Mouse (Mus musculus) neural tube, embryonic 12.5 days (tissue): ENCODE measurements at regions not wholly inside any gene's neighbourhood (a gene's known extent, or its start where the extent isn't known, plus 50 kb on each side); places are given as distances from the start of the nearest gene placed in this dataset.

Source experiments
- ATAC-seq: fragments of 200-750 bp; cut with Nextera tagmentation; 2 replicates; pipeline ENCODE4 v1.8.0; 2017; ENCODE audit warnings: low read depth, mild to moderate bottlenecking, moderate TSS enrichment, moderate library complexity; ENCODE audit not compliant: low FRiP score
- H3K27ac ChIP-seq: fragments of 300-500 bp; sonication (generic); 2 replicates; pipeline ENCODE4 v1.5.1; 2016
- H3K27me3 ChIP-seq: fragments of 300-500 bp; sonication (generic); replicated peaks from 2 replicates; pipeline ENCODE4 v1.6.1; 2016; ENCODE audit warnings: mild to moderate bottlenecking
- H3K36me3 ChIP-seq: fragments of 300-500 bp; sonication (generic); 2 replicates; pipeline ENCODE4 v1.6.1; 2016; ENCODE audit warnings: mild to moderate bottlenecking
- H3K4me1 ChIP-seq: fragments of 300-500 bp; sonication (generic); 2 replicates; pipeline ENCODE4 v1.6.1; 2016
- H3K4me2 ChIP-seq: fragments of 300-500 bp; sonication (generic); replicated peaks from 2 replicates; pipeline ENCODE4 v1.6.1; 2016; ENCODE audit warnings: mild to moderate bottlenecking
- H3K4me3 ChIP-seq: fragments of 300-500 bp; sonication (generic); 2 replicates; pipeline ENCODE4 v1.5.1; 2016
- H3K9ac ChIP-seq: fragments of 300-500 bp; sonication (generic); 2 replicates; pipeline ENCODE4 v1.6.1; 2016; ENCODE audit warnings: mild to moderate bottlenecking
- H3K9me3 ChIP-seq: fragments of 300-500 bp; sonication (generic); 2 replicates; pipeline ENCODE4 v1.6.1; 2016; ENCODE audit warnings: mild to moderate bottlenecking
- WGBS: fragments of 180-500 bp; shearing (Covaris S2); methylation state at CpG from one replicate; pipeline ENCODE4 v1.1.7; 2016; 5-methylcytosine and 5-hydroxymethylcytosine counted together

GRCm38 (mm10) chr12:107600576-107600975 is 112.1 kb downstream of the 3110018I06Rik start:
- no peak overlapping the region for H3K9ac ChIP-seq
- no peak overlapping the region for H3K4me3 ChIP-seq
- WGBS = 92% methylated on average over 5 of the region's 5 CpGs

GRCm38 (mm10) chr12:107608966-107609365 is 120.5 kb downstream of the 3110018I06Rik start:
- 83% methylated on average over 6 of the region's 6 CpGs for WGBS
- no peak overlapping the region for H3K4me2 ChIP-seq
- H3K9me3 ChIP-seq = no peaks in the 10 kb centered on the region; the same call in 1 of the 2 replicates
- no peak overlapping the region for H3K27ac ChIP-seq
- H3K36me3 ChIP-seq = no peaks in the 10 kb centered on the region
- no peak for ATAC-seq
- no peaks in the 10 kb centered on the region for H3K27me3 ChIP-seq
- H3K4me3 ChIP-seq = no peak overlapping the region
- H3K9ac ChIP-seq = no peak overlapping the region
- H3K4me1 ChIP-seq = no peaks in the 10 kb centered on the region

More at GRCm38 (mm10) chr12:107600576-107600975, 112.1 kb downstream of the 3110018I06Rik start:
- no peaks in the 10 kb centered on the region for H3K36me3 ChIP-seq
- no peaks in the 10 kb centered on the region for H3K9me3 ChIP-seq
- no peak for ATAC-seq
- H3K4me2 ChIP-seq = no peak overlapping the region
- H3K4me1 ChIP-seq = no peaks in the 10 kb centered on the region
- H3K27ac ChIP-seq = no peak overlapping the region
- H3K27me3 ChIP-seq = no peaks in the 10 kb centered on the region

GRCm38 (mm10) chr12:107609986-107610385 is 121.6 kb downstream of the 3110018I06Rik start:
- Histone ChIP-seq H3K9me3 (no peaks in the 10 kb centered on the region; the same call in 1 of the 2 replicates), H3K36me3 (no peaks in the 10 kb centered on the region), H3K27ac (no peak overlapping the region), H3K27me3 (no peaks in the 10 kb centered on the region), H3K4me3 (no peak overlapping the region), H3K4me2 (no peak overlapping the region), H3K4me1 (no peaks in the 10 kb centered on the region), H3K9ac (no peak overlapping the region)
- 82% methylated on average over 4 of the region's 4 CpGs for whole genome bisulfite sequencing
- ATAC-seq = no peak

- no peak overlapping the region for H3K27ac ChIP-seq
- H3K4me2 ChIP-seq = no peak overlapping the region
- H3K9me3 ChIP-seq = no peaks in the 10 kb centered on the region
- no peak overlapping the region for H3K4me3 ChIP-seq
- no peak for ATAC-seq
- H3K9ac ChIP-seq = no peak overlapping the region
- 76% methylated on average over 16 of the region's 16 CpGs for WGBS
- no peaks in the 10 kb centered on the region for H3K27me3 ChIP-seq
- H3K4me1 ChIP-seq = 0 out of 2 replicates have a peak, but pooled peaks cover 4% of the 10 kb centered on the region
- no peaks in the 10 kb centered on the region for H3K36me3 ChIP-seq
Observed at GRCm38 (mm10) chr12:107617212-107617994, 129.0 kb downstream of the 3110018I06Rik start.

- 84% methylated on average over 3 of the region's 3 CpGs for WGBS
Observed at GRCm38 (mm10) chr12:107624446-107624845, 136.0 kb downstream of the 3110018I06Rik start.

DNA sequence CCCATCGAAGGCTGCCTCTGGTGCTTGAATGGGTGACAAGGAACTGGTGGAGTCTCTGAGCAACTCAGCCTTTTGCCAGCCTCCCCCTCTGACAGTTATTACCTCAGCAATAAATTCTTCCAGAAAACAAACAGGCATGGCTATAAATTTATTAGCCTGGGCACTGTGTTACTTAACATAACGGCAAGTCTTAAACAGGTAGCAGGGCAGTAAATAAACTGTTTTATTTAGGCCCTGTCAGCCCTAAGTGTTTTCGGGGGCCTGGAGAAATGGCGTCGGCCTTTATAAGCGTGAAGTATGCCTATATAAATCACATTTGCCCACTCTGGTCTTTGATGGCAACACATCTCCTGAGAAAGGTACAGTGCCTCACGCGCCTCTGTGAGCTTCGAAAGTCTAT is 159.6 kb downstream of the 3110018I06Rik start:
- H3K27me3 ChIP-seq = no peaks in the 10 kb centered on the region
- H3K27ac ChIP-seq = no peak overlapping the region
- ATAC-seq = no peak
- no peak overlapping the region for H3K4me2 ChIP-seq
- H3K4me1 ChIP-seq = peaks cover 8% of the 10 kb centered on the region; the same call in 1 of the 2 replicates
- H3K9ac ChIP-seq = no peak overlapping the region
- no peaks in the 10 kb centered on the region for H3K9me3 ChIP-seq
- WGBS = 43% methylated on average over 9 of the region's 9 CpGs
- no peaks in the 10 kb centered on the region for H3K36me3 ChIP-seq
- H3K4me3 ChIP-seq = no peak overlapping the region

More at GRCm38 (mm10) chr12:107624446-107624845, 136.0 kb downstream of the 3110018I06Rik start:
- no peaks in the 10 kb centered on the region for H3K27me3 ChIP-seq
- H3K4me2 ChIP-seq = no peak overlapping the region
- no peaks in the 10 kb centered on the region for H3K4me1 ChIP-seq
- H3K9me3 ChIP-seq = no peaks in the 10 kb centered on the region
- H3K9ac ChIP-seq = no peak overlapping the region
- H3K4me3 ChIP-seq = no peak overlapping the region
- H3K27ac ChIP-seq = no peak overlapping the region
- no peak for ATAC-seq
- no peaks in the 10 kb centered on the region for H3K36me3 ChIP-seq

GRCm38 (mm10) chr12:107652126-107652728 is 163.8 kb downstream of the 3110018I06Rik start:
- no peak for ATAC-seq
- H3K4me2 ChIP-seq = no peak overlapping the region
- H3K27me3 ChIP-seq = no peaks in the 10 kb centered on the region
- 41% methylated on average over 3 of the region's 3 CpGs for WGBS
- no peaks in the 10 kb centered on the region for H3K9me3 ChIP-seq
- H3K4me3 ChIP-seq = no peak overlapping the region
- no peak overlapping the region for H3K27ac ChIP-seq
- no peak overlapping the region for H3K9ac ChIP-seq
- no peaks in the 10 kb centered on the region for H3K36me3 ChIP-seq
- peaks cover 13% of the 10 kb centered on the region; the same call in 1 of the 2 replicates for H3K4me1 ChIP-seq

DNA sequence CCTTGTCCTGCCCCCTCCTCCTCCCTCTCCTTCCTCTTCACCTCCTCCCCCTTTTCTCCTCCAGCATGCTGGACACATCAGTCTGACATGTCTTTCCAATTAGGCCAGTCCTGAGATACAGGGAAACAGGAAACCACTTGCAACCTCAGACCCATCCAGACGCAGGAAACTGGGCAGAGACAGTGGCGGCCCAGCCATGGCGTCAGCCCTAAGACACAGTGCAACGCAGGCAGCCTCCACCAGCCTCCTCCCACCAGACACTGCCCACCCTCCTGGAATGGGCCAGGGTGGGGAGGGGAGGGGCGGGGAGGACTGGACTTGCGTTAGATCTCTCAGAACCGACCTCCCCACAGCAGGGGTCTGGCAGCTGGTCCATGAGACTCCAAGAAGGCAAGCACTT is 164.7 kb downstream of the 3110018I06Rik start:
- Histone ChIP-seq H3K27ac (no peak overlapping the region), H3K27me3 (no peaks in the 10 kb centered on the region), H3K4me2 (no peak overlapping the region), H3K4me3 (no peak overlapping the region), H3K36me3 (no peaks in the 10 kb centered on the region), H3K4me1 (peaks cover 15% of the 10 kb centered on the region; the same call in 1 of the 2 replicates), H3K9ac (no peak overlapping the region), H3K9me3 (no peaks in the 10 kb centered on the region)
- 31% methylated on average over 7 of the region's 7 CpGs for WGBS
- ATAC-seq = no peak

GRCm38 (mm10) chr12:107656846-107657245 is 168.4 kb downstream of the 3110018I06Rik start:
- Histone ChIP-seq H3K4me3 (no peak overlapping the region), H3K27me3 (no peaks in the 10 kb centered on the region), H3K36me3 (no peaks in the 10 kb centered on the region), H3K4me1 (peaks cover 17% of the 10 kb centered on the region; the same call in 1 of the 2 replicates), H3K4me2 (no peak overlapping the region), H3K9me3 (no peaks in the 10 kb centered on the region), H3K9ac (no peak overlapping the region), H3K27ac (no peak overlapping the region)
- WGBS = 70% methylated on average over 5 of the region's 5 CpGs
- ATAC-seq = no peak

DNA sequence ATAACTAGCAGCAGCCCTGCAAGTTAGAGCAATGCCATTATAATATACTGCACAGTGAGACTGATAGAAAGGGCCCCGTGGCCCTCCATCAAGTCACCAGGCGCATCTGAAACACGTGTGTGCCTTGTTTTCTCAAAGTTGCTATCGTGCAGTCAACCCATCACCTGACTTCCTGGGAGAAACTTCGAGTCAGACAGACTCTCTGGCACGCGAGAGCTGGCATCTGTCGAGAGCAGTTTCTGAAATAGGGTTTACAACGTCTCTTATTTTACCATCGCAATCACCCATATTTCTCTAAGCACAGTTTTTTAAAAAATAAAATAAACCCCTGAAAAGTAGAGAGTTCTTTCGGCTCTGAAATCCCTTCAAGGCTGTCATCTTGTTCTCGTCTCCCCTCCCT is 169.8 kb downstream of the 3110018I06Rik start:
- Histone ChIP-seq H3K9ac (no peak overlapping the region), H3K4me1 (peaks cover 8% of the 10 kb centered on the region; the same call in 1 of the 2 replicates), H3K27me3 (no peaks in the 10 kb centered on the region), H3K4me2 (no peak overlapping the region), H3K4me3 (no peak overlapping the region), H3K27ac (no peak overlapping the region), H3K36me3 (no peaks in the 10 kb centered on the region), H3K9me3 (no peaks in the 10 kb centered on the region)
- no peak for ATAC-seq
- 90% methylated on average over 12 of the region's 12 CpGs for WGBS

DNA sequence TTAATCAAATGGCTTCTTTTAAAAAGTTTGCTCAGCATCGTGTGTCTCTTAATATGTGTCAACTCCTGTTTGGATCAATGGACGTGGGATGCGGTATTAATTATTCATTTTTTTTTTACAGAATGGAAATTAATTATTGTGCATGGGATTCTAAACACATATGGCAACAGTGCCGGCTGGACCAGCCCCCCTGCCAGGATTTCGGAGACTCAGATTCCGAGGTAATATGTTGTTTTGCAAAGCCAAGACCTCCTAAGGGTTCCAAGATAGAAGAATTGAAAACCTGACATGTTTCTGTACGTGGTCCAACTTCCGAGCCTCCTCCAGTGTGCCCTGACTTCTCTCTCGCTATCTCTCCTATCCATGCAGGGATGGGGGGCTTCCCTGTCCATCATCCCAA is 170.4 kb downstream of the 3110018I06Rik start:
- H3K27me3 ChIP-seq = no peaks in the 10 kb centered on the region
- H3K36me3 ChIP-seq = no peaks in the 10 kb centered on the region
- H3K4me2 ChIP-seq = no peak overlapping the region
- no peak overlapping the region for H3K4me3 ChIP-seq
- H3K9me3 ChIP-seq = no peaks in the 10 kb centered on the region
- H3K27ac ChIP-seq = no peak overlapping the region
- H3K9ac ChIP-seq = no peak overlapping the region
- WGBS = 70% methylated on average over 9 of the region's 9 CpGs
- no peak for ATAC-seq
- H3K4me1 ChIP-seq = peaks cover 5% of the 10 kb centered on the region; the same call in 1 of the 2 replicates

DNA sequence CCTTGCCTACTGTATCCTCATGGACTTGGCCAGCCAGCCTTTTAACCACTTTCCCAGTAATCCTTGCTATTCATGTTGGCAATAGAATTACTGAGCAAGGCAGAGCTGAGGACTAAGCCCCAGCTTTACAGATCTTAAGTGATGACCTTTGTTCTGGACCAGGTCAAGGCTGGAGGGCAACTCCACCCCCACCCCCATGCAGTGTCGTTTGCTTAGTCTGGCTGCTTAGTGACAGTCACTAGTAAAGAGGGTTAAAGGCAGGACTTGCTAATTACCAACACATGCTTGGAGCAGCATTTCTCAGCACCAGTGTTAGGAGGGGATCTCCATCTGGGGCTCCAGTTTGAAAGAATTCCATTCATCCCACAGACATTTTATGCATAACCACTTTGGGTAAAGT is 174.2 kb downstream of the 3110018I06Rik start:
- 0% methylated on average over 1 of the region's 1 CpGs for WGBS
- Histone ChIP-seq H3K4me3 (no peak overlapping the region), H3K4me2 (no peak overlapping the region), H3K27ac (no peak overlapping the region), H3K9me3 (no peaks in the 10 kb centered on the region), H3K4me1 (peaks cover 5% of the 10 kb centered on the region; the same call in 1 of the 2 replicates), H3K36me3 (no peaks in the 10 kb centered on the region), H3K9ac (no peak overlapping the region), H3K27me3 (no peaks in the 10 kb centered on the region)
- ATAC-seq = no peak
